Mouse (Mus musculus) hindbrain, embryonic 13.5 days (tissue): ENCODE measurements at regions not wholly inside any gene's neighbourhood (a gene's known extent, or its start where the extent isn't known, plus 50 kb on each side); places are given as distances from the start of the nearest gene placed in this dataset.

Experiments used
- ATAC-seq: fragments of 200-750 bp; cut with Nextera tagmentation; 2 replicates; pipeline ENCODE4 v1.8.0; 2017; ENCODE audit warnings: moderate TSS enrichment; ENCODE audit not compliant: low FRiP score
- H3K27ac ChIP-seq: fragments of 300-500 bp; sonication (generic); 2 replicates; pipeline ENCODE4 v1.5.1; 2015; ENCODE audit warnings: inconsistent platforms, mild to moderate bottlenecking, moderate library complexity
- H3K27me3 ChIP-seq: fragments of 300-500 bp; sonication (generic); 2 replicates; pipeline ENCODE4 v1.6.1; 2015; ENCODE audit warnings: mild to moderate bottlenecking, inconsistent platforms
- H3K36me3 ChIP-seq: fragments of 300-500 bp; sonication (generic); 2 replicates; pipeline ENCODE4 v1.6.1; 2015; ENCODE audit warnings: mild to moderate bottlenecking, inconsistent platforms
- H3K4me1 ChIP-seq: fragments of 300-500 bp; sonication (generic); replicated peaks from 2 replicates; pipeline ENCODE4 v1.6.1; 2015; ENCODE audit warnings: inconsistent platforms
- H3K4me2 ChIP-seq: fragments of 300-500 bp; sonication (generic); 2 replicates; pipeline ENCODE4 v1.6.1; 2015; ENCODE audit warnings: inconsistent platforms, mild to moderate bottlenecking, moderate library complexity
- H3K4me3 ChIP-seq: fragments of 300-500 bp; sonication (generic); 2 replicates; pipeline ENCODE4 v1.5.1; 2015; ENCODE audit warnings: mild to moderate bottlenecking, inconsistent platforms
- H3K9ac ChIP-seq: fragments of 300-500 bp; sonication (generic); 2 replicates; pipeline ENCODE4 v1.6.1; 2015; ENCODE audit warnings: mild to moderate bottlenecking, inconsistent platforms
- H3K9me3 ChIP-seq: fragments of 300-500 bp; sonication (generic); 2 replicates; pipeline ENCODE4 v1.6.1; 2016; ENCODE audit warnings: inconsistent platforms
- WGBS: fragments of 180-500 bp; shearing (Covaris S2); methylation state at CpG from one replicate; pipeline ENCODE4 v1.1.7; 2015; 5-methylcytosine and 5-hydroxymethylcytosine counted together

DNA sequence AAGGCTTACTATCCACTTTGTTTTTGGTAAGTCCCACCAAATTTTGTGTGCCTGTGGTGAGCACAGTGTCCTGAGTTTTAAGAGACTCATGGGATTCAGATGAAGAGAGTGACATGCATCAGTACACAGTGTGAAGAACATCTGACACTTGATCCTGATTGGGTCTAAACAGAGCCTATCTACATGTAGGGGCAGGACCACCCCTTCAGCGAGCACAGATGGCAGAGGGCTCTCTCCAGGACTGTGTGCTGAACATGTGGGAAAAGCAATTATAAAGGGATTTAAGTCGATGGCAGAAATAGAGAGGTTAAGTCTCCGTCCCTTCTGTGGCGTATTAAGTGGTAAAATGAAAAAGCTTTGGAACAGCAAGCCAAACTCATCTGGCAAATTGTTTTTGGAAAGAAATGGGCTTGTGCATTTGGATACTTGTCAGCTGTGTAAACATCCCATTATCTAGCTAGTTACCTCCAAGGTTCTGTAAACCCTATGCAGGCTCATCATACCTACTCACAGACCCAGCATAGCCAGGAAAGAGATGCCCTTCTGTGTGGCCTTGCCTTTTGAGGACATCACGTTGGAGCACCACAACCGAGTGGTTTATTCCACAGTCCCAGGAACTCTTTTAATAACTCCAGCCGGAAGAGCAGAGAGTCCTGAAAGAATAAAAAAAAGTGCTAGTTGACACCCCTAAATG is 381.3 kb upstream of the Cdh11 start:
- H3K27ac ChIP-seq = no peak overlapping the region
- no peak overlapping the region for H3K9ac ChIP-seq
- H3K27me3 ChIP-seq = no peaks in the 10 kb centered on the region
- H3K4me2 ChIP-seq = no peak overlapping the region
- H3K4me1 ChIP-seq = no peaks in the 10 kb centered on the region
- no peaks in the 10 kb centered on the region; the same call in 1 of the 2 replicates for H3K9me3 ChIP-seq
- H3K4me3 ChIP-seq = no peak overlapping the region
- ATAC-seq = no peak
- 73% methylated on average over 7 of the region's 7 CpGs for WGBS
- no peaks in the 10 kb centered on the region for H3K36me3 ChIP-seq

DNA sequence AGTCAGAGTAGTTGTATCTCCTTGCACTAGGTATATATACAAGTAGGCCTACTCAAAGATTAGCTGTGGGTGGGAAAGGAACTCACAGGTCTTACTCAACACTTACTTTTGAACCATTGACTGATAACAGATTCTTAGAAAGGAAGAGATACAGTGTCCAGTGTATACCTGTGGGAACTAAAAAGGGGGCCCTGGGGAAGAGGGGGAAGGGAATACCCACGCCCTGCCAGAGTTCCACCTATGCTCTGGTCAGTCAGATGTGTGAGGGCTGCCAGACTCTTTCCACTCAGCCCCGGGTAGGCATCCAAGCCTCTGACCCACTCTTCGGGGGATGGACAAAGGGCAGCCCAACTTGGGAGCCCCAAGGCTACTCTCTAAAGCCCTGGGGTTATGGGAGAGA is 387.9 kb upstream of the Cdh11 start:
- Histone ChIP-seq H3K36me3 (no peaks in the 10 kb centered on the region), H3K4me1 (no peaks in the 10 kb centered on the region), H3K9ac (no peak overlapping the region), H3K27ac (no peak overlapping the region), H3K4me2 (no peak overlapping the region), H3K9me3 (no peaks in the 10 kb centered on the region; the same call in 1 of the 2 replicates), H3K4me3 (no peak overlapping the region), H3K27me3 (no peaks in the 10 kb centered on the region)
- no peak for ATAC-seq
- whole genome bisulfite sequencing = 89% methylated on average over 3 of the region's 3 CpGs

GRCm38 (mm10) chr8:103173803-103174429 is 388.5 kb upstream of the Cdh11 start:
- Histone ChIP-seq H3K27ac (no peak overlapping the region), H3K27me3 (no peaks in the 10 kb centered on the region), H3K36me3 (no peaks in the 10 kb centered on the region), H3K9ac (no peak overlapping the region), H3K9me3 (no peaks in the 10 kb centered on the region; the same call in 1 of the 2 replicates), H3K4me3 (no peak overlapping the region), H3K4me2 (no peak overlapping the region), H3K4me1 (no peaks in the 10 kb centered on the region)
- WGBS = 75% methylated on average over 5 of the region's 5 CpGs
- ATAC-seq = no peak

DNA sequence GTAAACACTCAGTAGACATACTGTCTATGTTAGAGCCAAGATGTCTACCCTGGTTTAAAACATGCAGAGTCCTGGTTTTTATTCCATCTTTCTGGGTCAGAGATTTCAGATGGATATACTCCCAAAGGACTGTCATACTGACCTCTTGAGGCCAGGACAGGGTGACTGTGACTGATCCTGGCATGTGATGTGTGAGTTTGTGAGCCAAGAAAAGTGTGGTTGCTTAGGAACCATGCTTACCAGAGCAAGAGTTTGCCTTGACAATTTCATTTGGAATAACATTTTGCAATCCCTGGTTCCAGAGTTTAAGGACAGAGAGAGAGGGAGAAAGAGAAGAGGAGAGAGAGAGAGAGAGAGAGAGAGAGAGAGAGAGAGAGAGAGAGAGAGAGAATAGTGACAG is 395.2 kb upstream of the Cdh11 start:
- H3K36me3 ChIP-seq = no peaks in the 10 kb centered on the region
- no peak for ATAC-seq
- H3K4me2 ChIP-seq = no peak overlapping the region
- H3K27ac ChIP-seq = no peak overlapping the region
- H3K27me3 ChIP-seq = no peaks in the 10 kb centered on the region
- no peak overlapping the region for H3K9ac ChIP-seq
- H3K4me3 ChIP-seq = no peak overlapping the region
- no peaks in the 10 kb centered on the region for H3K9me3 ChIP-seq
- H3K4me1 ChIP-seq = no peaks in the 10 kb centered on the region

DNA sequence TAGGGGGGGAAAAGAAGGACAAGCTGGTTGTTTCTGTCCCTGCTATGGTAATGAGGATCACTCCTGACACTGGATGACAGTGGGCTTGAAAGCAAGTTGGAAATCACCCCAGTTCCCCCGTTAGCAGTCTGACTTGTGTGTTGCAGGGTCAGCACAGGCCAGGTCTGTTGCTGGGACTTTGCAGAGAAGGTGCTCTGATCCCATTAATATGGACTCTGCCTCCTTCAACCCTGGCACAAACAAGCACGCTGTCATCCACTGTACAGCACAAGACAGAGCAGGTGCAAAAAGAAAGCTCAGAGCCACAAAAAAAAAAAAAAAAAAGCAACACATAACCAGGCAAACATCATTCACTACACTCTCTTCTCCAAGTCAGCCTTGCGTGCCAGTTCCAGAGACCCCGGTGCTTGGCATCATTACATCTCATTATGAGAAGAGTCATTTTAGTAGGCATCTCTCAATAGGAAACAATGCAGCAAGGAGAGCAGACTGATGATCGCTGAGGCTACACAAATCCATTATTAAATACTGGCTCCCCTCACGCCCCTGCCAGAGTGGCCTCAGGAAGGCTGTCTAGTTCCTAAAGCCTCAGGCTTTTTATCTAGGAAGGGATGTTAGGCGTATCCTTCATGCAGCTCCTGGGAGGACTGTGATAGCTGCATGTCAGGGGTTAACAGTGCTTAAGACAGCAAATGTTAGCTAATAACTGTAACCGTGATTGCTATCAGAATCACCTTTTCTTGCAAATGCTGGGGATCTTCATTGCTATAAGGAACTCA is 403.5 kb upstream of the Cdh11 start:
- H3K9me3 ChIP-seq = no peaks in the 10 kb centered on the region
- H3K4me2 ChIP-seq = no peak overlapping the region
- H3K4me1 ChIP-seq = peaks cover 12% of the 10 kb centered on the region
- H3K27ac ChIP-seq = peak overlapping the region; percentile 37
- 51% methylated on average over 8 of the region's 8 CpGs for WGBS
- no peaks in the 10 kb centered on the region for H3K36me3 ChIP-seq
- H3K4me3 ChIP-seq = no peak overlapping the region
- peak; percentile 82 for ATAC-seq
- no peaks in the 10 kb centered on the region for H3K27me3 ChIP-seq
- no peak overlapping the region for H3K9ac ChIP-seq

GRCm38 (mm10) chr8:103198251-103198650 is 412.8 kb upstream of the Cdh11 start:
- Histone ChIP-seq H3K36me3 (no peaks in the 10 kb centered on the region), H3K9ac (no peak overlapping the region), H3K27ac (no peak overlapping the region), H3K9me3 (no peaks in the 10 kb centered on the region), H3K4me1 (0 out of 2 replicates have a peak, but pooled peaks cover 6% of the 10 kb centered on the region), H3K4me2 (no peak overlapping the region), H3K4me3 (no peak overlapping the region), H3K27me3 (no peaks in the 10 kb centered on the region)
- ATAC-seq = no peak
- 80% methylated on average over 3 of the region's 3 CpGs for WGBS

DNA sequence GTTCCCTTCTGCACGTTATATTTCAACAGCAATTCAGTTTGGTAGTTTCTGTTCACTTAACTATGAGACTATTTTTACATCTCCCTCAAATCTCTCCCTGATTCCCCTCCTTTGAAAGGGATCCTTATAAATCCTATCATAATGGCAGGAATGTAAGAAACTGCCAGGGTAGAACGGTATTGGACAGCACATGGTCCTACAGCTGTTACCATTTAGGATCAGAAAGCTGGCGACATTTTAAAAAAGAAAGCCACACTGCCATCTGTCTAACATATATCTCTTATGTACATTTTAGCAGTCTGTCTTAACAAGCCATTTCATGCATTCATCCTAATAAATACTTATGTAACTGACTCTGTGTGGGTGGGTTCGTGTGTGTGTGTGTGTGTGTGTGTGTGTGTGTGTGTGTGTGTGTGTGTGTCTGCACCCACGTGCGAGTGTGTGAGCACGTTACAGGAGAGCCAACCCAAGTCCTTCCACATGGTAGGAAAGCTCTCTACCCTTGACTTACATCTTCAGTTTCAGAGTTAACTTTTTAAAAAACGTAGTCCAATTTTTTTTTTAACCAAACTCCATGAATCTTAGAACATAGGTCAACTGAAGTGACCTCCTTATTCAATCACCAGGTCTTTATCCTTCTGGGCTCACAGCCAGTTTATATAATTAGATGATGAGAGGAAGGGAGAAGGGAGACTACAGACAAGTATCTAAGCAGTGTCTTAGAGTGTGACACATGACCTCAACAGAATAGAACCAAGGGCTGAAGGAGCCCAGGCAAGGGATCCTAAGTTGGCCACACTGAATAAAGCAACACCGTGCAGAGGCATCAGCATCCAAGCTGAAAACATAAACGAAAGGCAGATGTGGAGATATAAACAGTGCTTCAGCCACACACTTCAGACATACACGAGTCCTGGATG is 414.5 kb upstream of the Cdh11 start:
- WGBS = 84% methylated on average over 11 of the region's 11 CpGs
- H3K27ac ChIP-seq = no peak overlapping the region
- no peak for ATAC-seq
- H3K9me3 ChIP-seq = no peaks in the 10 kb centered on the region
- no peak overlapping the region for H3K9ac ChIP-seq
- H3K36me3 ChIP-seq = no peaks in the 10 kb centered on the region
- no peaks in the 10 kb centered on the region for H3K27me3 ChIP-seq
- H3K4me3 ChIP-seq = no peak overlapping the region
- H3K4me2 ChIP-seq = no peak overlapping the region
- H3K4me1 ChIP-seq = 0 out of 2 replicates have a peak, but pooled peaks cover 5% of the 10 kb centered on the region

- Histone ChIP-seq H3K4me3 (no peak overlapping the region), H3K9ac (no peak overlapping the region), H3K36me3 (no peaks in the 10 kb centered on the region), H3K9me3 (no peaks in the 10 kb centered on the region), H3K27me3 (no peaks in the 10 kb centered on the region), H3K4me1 (peaks cover 3% of the 10 kb centered on the region), H3K4me2 (no peak overlapping the region), H3K27ac (no peak overlapping the region)
- no peak for ATAC-seq
- 68% methylated on average over 1 of the region's 1 CpGs for WGBS
Observed at GRCm38 (mm10) chr8:103203710-103204109, 418.3 kb upstream of the Cdh11 start.

- H3K4me2 ChIP-seq = no peak overlapping the region
- no peaks in the 10 kb centered on the region for H3K4me1 ChIP-seq
- H3K27ac ChIP-seq = no peak overlapping the region
- H3K36me3 ChIP-seq = no peaks in the 10 kb centered on the region
- H3K9me3 ChIP-seq = no peaks in the 10 kb centered on the region
- 75% methylated on average over 2 of the region's 2 CpGs for WGBS
- no peak for ATAC-seq
- no peak overlapping the region for H3K9ac ChIP-seq
- H3K4me3 ChIP-seq = no peak overlapping the region
- H3K27me3 ChIP-seq = no peaks in the 10 kb centered on the region
Observed at GRCm38 (mm10) chr8:103214606-103215005, 429.2 kb upstream of the Cdh11 start.

GRCm38 (mm10) chr8:103230741-103231475 is 445.5 kb upstream of the Cdh11 start:
- Histone ChIP-seq H3K4me1 (0 out of 2 replicates have a peak, but pooled peaks cover 2% of the 10 kb centered on the region), H3K4me2 (no peak overlapping the region), H3K4me3 (no peak overlapping the region), H3K9me3 (no peaks in the 10 kb centered on the region), H3K27me3 (no peaks in the 10 kb centered on the region), H3K36me3 (no peaks in the 10 kb centered on the region), H3K9ac (no peak overlapping the region), H3K27ac (no peak overlapping the region)
- WGBS = 77% methylated on average over 9 of the region's 9 CpGs
- no peak for ATAC-seq

DNA sequence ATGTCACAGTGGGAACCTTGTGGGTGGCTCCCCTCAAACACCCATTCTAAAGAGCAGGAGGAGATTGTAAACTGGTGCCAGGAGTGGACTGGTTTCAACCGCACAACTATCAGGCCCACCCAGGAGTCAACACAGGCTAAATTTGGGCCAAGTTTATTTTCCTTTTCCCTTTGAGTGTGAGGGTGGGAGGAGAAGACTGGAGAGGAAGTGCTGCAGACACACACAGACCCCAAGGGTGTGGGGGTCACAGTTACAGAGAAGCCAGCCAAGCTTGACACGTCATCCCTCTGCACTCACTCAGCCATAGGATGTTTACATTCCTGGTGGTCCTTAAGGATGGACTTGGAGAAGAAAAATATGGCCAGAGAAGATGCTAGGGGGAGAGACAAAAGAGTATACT is 448.9 kb upstream of the Cdh11 start:
- 68% methylated on average over 2 of the region's 2 CpGs for WGBS
- 0 out of 2 replicates have a peak, but pooled peaks cover 2% of the 10 kb centered on the region for H3K4me1 ChIP-seq
- no peak overlapping the region for H3K27ac ChIP-seq
- no peak overlapping the region for H3K4me2 ChIP-seq
- no peaks in the 10 kb centered on the region for H3K27me3 ChIP-seq
- ATAC-seq = no peak
- no peak overlapping the region for H3K4me3 ChIP-seq
- H3K9me3 ChIP-seq = no peaks in the 10 kb centered on the region
- H3K36me3 ChIP-seq = no peaks in the 10 kb centered on the region
- no peak overlapping the region for H3K9ac ChIP-seq
